Mouse (Mus musculus) liver, embryonic 14 days (tissue): ENCODE results near the gene Gpr119. TPM values are rescaled to one million over a fixed set of nuclear protein-coding genes. Genes with fewer than 3 reads are reported as not detected.

Experiments used
- polyA plus RNA-seq: library from polyadenylated mRNA; depleted of rRNA; stranded (reverse); fragments of >200 nt; gene quantifications from 2 replicates; pipeline ENCODE4 v1.2.3, GENCODE M21; 2012; rRNA removed

The Gpr119 gene
- not detected in 2 replicates for polyA plus RNA-seq

DNA sequence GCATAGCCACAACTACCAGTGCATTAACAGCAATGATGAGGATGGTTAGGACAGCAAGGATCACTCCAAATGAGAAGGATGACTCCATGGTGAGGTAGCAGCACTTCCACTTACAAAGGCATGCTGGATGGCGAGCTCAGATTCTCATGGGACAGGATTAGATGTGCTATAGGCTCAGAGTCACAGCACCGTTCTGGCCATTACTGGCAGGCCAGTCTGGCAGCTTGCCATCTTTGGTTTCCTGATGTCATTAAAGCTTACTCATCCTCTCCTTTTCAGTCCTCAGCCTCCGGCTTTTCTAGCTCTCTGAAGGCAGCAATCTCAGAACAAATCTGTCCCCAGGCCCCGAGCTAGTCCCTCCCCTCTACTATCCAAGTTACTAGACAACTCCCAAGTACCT is at the start of gene Gpr119:
Gene Gpr119, minus strand, starts transcription at position 308 of the 400 bp plus-strand sequence.

DNA sequence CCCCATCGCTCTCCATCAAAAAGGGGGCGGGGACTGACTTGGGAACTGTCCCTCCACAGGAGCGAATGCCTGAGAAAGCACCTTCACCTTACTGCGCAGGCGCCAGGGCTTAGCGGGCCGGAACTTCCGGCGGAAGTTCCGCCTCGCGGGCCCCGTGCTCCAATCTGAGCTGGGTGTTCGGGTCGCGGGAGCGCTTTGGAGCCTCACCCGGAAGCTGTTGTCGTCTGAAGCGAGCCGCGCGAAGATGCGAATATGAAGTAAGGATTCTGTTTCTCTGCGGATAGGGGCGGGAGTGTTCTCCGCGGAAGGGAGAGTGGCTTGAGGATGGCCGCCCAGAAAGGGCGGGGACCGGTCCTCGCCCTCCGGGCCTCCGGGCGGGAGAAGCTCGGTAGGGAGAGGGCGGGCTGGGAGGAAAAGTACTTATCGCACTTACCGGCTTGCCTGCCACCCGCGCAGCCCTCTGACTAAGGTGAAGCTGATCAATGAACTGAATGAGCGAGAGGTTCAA is 20.6 kb upstream of the Gpr119 start, which contains the start of gene Rbmx2:
Gene Rbmx2, plus strand, starts transcription at position 141 of the 508 bp plus-strand sequence.

DNA sequence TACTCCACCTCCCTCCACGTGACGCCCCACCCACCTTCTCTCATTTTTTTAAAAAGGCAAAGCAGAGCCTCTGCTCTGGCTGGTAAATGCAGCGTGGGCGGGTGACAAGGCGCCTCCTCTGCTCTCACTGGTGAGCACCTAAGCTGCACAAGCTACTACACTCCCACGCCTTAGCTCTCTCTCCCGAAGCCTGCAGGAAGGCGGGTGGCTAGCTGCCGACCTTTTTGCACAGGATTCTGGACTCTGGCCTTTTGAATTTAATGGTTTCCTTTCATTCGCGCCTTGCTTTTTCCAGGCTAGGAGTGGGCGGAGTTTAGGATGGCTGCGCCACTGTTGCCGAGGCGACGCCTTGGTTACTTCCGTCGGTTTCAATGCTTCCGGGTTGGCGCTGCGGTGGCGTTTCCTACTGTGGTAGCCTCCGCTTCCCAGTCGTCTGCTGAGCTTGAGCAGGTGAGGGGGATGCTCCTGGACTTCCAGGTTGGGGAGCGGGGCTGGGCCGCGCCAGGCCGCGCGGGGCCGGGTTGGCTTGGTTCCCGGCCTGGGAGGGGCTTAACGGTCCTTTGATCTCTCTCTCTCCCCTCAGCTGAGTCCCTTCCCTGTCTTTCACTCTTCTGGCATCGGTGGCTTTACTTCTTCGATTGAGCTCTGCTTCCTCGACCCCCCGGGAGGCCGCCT is 50.8 kb downstream of the Gpr119 start, which contains the start of gene Slc25a14:
Gene Slc25a14, plus strand, starts transcription at position 35 of the 675 bp plus-strand sequence.

Other genes starting within 250 kb of the Gpr119 start
- 3.5 and 4.2 TPM in 2 replicates for gene Elf4, start 211.3 kb downstream of the Gpr119 start, polyA plus RNA-seq
- 39.6 and 41.2 TPM in 2 replicates for gene Aifm1, start 160.9 kb downstream of the Gpr119 start, polyA plus RNA-seq
- 0.43 and 0.45 TPM in 2 replicates for gene Rab33a, start 155.2 kb downstream of the Gpr119 start, polyA plus RNA-seq
- gene Zfp280c, start 80.0 kb downstream of the Gpr119 start, polyA plus RNA-seq: 5.5 and 5.6 TPM in 2 replicates
- gene Slc25a14, start 51.1 kb downstream of the Gpr119 start, polyA plus RNA-seq: 2.4 and 2.6 TPM in 2 replicates
- 11.6 and 11.7 TPM in 2 replicates for gene Rbmx2, start 20.5 kb upstream of the Gpr119 start, polyA plus RNA-seq
- gene Gm595, start 203.2 kb upstream of the Gpr119 start, polyA plus RNA-seq: 0.03 and 0.05 TPM in 2 replicates